Mouse (Mus musculus) adrenal gland, postnatal 36 days (tissue): ENCODE measurements around the gene Zfp143. TPM values are rescaled to one million over a fixed set of nuclear protein-coding genes. Genes with fewer than 3 reads are reported as not detected.
A peak's percentile ranks its signal among the peaks of the same experiment; 100 is the strongest.
"Not testable (repeated sequence)": the region's sequence is repeated elsewhere in the genome, so short reads cannot be mapped to it uniquely, and the experiment has no call there.

Source experiments
- DNase-seq, 2 experiments: peaks; one replicate each; pipeline ENCODE4 v3.0.0; 2021; ENCODE audit warnings: mixed read lengths in 1 of 2
- total RNA-seq, 2 experiments: library from RNA; stranded (reverse); gene quantifications; 2 replicates each; pipeline ENCODE4 v1.2.3; 2021

Zfp143 gene
- total RNA-seq, 2 experiments from 2014 or later = 11.1 to 13.1 TPM

DNA sequence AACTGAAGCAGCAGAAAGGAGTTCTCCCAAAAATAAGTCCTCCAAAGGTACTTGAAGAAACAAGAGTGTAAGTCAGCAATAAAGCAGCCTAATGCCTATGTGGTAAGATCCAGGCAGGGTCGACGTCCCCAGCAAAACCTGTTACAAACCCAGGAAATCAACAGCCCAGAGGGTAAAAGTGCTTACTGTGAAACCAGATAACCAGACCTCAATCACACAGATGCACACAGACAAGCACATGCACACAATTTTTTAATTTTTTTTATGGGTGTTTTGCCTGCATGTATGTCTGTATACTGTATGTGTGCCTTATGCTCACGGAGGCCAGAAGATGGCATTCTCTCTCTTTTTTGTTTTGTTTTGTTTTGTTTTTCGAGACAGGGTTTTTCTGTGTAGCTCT, 35.3 kb downstream of the Zfp143 start:
- DNase-seq = no peak

DNA sequence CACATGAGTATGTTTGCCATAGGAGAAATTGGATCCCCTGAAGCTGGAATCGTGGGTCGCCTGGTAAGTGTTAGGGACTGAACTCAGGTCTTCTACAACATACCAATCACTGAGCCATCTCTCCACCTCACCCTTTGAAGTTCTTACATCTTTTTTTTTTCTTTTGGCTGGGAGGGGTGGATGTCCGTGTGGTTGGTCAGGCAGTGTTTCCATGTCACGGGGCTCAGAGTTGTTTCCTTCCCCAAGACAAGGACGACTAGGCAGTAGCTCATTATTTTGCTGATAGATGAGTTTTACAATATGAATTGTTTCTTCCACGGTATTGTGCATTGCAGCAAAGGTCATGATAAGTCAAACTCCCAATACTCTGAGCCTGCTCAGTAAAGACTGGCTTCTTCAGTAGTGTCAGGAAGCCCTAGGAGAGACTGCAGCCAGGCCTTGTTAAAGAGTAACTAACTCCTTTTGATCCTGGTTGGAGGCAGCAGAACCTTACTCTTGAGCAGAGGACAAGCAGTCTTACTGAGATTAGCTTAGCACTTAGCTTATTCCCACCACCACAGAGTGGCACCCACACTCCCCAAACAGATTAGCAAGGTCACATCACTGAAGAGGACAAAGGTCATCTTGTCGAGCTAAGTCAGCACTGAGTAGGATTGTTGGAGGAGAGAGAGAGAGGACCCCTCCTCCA, 36.2 kb downstream of the Zfp143 start:
- DNase-seq = no peak

DNA sequence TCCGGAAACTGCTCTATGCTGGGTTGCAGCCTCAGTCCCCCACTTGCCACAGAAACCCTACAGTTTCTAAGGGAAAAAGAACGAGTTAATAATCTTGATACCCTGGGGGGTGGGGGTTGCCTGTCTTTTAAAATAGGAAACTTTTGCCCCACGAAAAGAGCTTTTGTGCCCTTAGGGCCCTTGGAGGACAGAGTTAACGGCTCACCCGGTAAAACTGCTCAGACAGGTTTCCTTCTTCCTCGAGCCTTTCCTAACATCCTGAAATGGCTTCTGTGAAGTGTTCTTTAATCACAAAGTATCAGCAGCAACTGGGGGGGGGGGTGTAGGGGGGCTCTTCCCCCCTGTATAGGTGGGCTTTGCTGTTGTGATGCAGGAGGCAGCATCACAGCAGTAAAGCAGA, 39.8 kb downstream of the Zfp143 start:
- DNase-seq = no peak

DNA sequence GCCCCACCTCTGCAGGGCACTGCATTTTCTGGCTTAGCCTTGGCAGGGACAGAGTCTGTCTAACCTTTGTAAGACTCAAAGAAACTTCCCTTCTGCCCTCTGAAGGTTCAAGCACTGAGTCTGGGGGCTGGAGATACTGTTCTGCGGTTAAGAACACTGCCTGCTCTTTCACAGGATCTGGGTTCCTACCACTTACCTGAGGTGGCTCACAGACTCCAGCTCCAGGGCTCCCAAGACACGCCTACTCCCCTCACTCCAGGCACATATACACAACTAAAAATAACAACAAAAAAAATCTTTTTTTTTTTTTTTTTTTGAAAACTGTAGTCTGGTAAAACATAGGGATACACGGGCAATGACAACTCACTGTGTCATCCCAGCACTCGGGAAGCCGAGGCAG, 40.2 kb downstream of the Zfp143 start:
- no peak for DNase-seq

DNA sequence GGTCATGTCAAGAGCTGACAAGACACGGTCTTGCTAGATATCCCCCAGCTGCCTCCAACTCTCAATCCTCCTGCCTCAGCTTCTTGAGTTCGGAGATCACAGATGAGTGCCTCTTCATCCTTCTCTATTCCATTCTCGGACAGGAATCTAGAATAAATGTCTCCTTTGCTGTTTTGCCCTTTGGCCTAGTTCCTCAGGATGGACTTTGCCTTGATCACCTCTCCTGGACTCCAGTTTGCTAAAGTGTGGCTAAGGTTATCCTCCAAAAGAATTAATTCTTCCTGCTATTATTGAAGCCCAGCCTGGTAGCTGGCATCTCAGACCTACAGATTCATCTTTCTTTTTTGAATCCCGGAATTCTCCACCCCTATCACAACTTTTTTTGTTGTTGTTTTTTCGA, 44.0 kb downstream of the Zfp143 start:
- DNase-seq = no peak

DNA sequence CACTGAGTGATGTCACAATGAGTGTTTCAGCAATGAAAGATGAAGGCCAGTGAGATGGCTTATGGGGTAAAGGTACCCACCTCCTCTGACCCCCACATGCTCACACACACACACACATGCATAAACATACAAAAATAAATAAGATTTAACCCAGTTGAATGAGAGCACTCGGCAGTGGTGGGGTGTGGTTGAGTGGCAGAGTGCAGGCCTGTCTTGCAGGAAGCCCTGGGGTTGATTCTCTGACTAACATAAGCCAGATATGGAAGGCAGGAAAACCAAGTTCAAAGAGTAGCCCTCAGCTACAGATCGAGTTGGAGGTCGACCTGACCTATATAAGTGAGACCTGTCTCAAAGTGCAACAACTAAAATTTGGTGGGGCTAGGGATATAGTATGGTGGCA, 45.6 kb downstream of the Zfp143 start:
- no peak for DNase-seq

DNA sequence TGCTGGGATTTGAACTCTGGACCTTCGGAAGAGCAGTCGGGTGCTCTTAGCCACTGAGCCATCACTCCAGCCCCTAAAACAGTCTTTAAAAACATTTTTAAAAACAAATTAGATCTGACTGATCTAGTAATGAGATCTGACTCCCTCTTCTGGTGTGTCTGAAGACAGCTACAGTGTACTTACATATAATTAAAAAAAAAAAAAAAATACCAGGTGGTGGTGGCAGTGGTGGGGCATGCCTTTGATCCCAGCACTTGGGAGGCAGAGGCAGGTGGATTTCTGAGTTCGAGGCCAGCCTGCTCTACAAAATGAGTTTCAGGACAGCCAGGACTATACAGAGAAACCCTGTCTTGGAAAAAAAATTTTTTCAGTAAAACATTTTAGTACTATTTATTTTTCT, 47.5 kb downstream of the Zfp143 start:
- DNase-seq = not testable (repeated sequence)

DNA sequence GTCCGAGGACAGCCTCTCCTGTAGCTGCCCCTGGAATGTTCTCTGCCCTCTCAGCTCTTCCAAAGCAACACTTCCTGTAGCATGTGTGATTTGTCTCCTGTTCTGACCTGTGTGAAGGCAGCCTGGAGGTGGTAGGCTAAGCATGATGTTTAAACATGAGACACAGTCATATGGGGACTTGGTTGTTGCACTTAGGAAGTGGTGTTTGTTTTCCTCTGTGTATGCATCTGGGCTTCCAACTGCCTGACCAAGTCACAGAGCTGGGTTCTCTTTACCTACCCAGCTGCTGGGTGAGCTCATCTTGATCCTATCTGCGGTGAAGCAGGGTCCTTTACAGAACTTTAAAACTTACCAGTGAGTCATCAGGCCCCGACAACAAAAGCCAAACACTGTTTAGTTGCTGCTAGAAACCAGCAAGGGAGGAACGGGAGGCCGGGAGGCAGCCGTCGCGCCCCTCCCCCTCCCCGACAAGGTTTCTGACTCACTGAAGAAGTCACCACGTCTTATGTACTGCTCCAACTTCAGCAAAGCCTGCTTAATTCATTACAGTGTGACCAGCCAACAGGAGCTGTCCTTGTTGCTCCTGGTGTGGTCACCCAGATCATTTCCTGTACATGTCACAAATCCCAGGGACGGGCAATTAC, 48.1 kb downstream of the Zfp143 start:
- DNase-seq = peak; percentile 91 to 94

DNA sequence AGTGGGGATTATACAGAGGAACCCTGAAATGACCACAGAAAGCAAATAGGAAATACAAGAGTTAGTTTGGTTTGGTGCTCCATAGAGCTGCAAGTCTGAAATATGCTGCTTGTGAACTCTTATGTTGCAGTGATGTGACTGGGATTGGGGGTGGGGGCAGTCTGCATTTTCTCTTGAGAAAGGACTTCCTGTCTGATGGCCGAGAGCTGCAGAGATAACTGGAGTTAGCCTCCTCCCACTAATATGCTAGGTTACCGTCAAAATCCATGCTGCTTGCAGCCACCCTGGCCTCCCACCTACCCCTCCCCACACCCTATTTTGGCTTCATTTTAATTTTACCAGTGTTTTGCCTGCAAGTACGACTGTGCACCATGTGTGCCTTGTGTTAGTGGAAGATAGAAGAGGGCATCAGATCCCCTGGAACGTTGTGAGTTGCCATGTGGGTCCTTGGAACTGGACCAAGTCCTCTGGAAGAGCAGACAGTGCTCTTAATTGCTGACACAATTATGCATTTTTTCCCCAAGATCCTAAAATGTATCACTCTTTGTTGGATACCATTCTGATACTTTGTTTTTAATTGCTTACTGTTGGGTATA, 49.1 kb downstream of the Zfp143 start:
- no peak for DNase-seq

DNA sequence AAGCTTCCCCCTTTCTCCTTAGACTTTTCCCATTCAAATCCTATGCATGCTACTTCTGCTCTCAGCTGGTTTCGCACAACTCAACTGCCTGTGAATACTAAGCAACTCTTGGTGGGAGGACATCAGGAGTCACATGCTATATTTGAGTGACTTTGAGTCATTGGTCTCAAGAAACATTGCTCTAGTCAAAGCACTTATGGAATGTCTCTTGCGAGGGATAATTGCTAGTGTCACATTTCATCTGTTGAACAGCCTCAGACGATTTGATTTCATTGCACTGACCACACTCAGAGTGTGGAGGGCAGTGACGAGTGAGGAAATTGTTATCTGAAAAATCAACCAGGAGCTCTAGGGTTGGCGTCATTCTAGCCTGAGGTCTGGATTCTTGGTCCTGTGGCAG, 53.7 kb downstream of the Zfp143 start:
- no peak for DNase-seq

DNA sequence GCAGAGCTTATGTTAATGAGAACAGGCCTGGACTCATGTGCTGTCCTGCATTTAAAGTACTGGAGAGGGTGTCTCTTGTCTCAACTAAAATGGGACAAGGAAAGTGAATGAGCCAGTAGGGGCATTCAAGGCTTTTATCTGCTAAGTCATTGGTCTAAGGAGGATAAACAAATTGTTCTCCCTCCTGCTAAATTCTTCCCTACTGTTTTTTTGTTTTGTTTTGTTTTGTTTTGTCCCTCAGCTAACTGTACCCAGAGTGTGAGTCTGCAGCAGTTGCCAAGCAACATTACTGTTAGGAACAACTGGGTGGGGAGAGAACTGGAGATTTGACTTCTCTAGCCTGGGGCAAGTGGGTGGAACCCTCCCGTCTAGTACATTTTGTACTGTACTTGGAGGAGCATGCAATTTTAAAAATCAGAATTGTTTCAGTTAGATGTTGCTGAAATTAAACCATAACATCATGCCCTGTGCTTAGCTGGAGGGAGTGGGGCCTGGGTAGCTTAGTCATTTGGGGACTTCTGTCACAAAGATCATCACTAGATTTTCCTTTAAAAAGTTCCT, 55.8 kb downstream of the Zfp143 start:
- DNase-seq = no peak

DNA sequence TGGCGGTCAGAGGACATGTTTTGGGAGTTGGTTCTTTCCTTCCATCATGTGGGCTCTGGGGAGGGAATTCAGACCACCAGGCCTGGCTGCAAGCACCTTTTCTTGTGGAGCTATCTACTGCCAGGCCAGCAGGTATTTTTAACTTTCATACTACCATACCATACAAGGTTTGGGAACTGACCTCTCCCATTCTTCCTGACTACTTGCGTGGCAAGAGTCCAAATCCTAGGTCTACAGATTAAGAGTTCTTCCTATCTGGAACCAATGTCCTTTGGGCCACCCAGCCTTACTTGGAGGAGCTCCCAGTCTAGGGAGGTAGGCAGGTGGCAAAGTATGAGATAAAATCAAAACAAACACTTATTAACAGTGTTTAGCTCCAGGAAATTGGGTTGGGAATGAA, 57.4 kb downstream of the Zfp143 start:
- no peak for DNase-seq

DNA sequence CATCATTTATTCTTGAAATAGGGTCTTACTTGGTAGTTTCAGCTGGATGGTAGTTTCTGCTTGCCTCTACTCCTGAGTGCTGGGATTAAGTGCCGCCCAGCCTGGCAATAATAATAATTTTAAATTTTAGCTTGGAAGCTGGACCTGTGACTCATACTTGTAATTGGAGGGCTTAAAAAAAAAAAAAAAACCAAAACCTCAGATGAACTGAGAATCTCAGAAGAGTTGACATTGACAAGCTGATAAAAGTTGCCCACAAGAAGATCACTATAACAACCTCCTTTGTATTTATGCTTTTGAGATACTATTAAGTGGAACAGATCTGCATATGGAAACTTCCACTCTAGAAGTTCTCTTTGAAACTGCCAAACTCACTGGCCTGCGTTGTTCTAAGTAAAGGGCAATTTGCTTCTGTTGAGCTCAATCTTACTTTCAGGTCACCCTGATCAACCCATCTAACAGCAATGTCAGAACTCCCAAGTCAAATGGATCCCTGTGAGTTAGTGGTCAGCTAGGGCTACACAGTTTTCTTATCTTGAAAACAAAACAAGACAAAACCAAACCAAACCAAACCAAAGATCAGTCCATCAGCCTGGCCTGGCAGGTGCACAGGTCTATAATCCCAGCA, 59.3 kb downstream of the Zfp143 start:
- no peak for DNase-seq

DNA sequence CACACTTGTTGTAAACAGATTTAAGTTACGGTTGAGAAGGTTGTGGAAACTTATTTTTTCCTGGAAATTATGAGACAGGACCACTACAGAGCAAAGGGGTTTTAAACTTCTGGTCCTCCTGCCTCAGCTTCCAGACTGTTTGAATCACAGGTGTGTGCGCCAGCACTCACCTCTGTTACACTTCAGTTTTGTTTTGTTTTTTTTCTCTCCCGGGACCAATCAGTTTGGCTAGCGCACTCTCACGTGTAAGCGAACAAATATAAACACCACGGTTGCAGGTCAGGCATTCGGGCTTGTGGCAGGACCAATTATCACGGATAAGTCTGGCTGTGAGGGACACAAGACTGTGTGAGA, 60.1 kb downstream of the Zfp143 start:
- DNase-seq = no peak

DNA sequence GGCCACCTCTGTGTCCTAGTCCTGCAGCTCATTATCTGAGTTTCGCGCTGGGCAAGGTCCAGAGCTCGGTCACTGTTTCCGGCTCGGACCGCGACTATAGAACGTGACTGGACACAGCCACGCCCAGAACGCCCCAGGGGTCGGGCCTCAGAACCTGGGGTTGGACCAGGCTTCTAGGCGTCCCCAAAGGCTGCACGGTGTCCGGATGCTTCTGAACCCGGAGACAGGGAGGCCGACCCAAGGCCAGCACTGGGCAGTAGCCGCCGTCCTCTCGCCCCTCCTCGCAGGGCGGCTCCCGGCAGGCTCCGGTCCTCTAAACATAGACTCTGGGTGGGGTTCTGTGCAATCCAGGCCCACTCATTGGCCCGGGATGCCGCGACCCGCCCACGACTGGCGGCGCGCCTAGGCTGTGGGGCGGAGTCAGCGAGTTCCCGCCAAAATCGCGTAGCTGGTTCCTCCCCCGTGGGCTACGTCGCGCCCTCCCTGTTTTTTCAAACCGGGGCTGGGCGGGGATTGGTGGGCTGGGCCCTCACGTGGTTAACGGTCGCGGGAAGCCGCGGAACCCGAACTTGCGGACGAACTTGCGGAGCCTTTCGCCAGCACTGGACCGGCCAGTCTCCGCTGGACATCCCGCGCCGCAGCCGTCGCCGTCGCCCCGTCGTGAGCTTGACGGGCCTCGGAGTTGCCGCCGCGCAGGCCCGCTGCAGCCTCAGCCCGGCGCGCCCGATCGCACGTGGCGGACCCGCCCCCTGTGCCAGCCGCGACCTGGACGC, 60.7 kb downstream of the Zfp143 start, which contains the start of gene Wee1:
TSS of gene Wee1 (plus strand) at position 531 of the 773 bp plus-strand sequence.
- DNase-seq = peak; percentile 99

DNA sequence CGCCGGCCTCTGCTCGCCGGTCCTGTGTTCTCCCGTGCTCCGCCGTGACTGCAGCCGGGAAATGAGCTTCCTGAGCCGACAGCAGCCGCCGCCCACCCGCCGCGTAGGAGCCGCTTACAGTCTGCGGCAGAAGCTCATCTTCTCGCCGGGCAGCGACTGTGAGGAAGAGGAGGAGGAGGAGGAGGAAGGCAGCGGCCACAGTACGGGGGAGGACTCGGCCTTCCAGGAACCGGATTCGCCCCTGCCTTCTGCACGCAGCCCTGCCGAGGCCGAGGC, 61.2 kb downstream of the Zfp143 start:
- no peak for DNase-seq

DNA sequence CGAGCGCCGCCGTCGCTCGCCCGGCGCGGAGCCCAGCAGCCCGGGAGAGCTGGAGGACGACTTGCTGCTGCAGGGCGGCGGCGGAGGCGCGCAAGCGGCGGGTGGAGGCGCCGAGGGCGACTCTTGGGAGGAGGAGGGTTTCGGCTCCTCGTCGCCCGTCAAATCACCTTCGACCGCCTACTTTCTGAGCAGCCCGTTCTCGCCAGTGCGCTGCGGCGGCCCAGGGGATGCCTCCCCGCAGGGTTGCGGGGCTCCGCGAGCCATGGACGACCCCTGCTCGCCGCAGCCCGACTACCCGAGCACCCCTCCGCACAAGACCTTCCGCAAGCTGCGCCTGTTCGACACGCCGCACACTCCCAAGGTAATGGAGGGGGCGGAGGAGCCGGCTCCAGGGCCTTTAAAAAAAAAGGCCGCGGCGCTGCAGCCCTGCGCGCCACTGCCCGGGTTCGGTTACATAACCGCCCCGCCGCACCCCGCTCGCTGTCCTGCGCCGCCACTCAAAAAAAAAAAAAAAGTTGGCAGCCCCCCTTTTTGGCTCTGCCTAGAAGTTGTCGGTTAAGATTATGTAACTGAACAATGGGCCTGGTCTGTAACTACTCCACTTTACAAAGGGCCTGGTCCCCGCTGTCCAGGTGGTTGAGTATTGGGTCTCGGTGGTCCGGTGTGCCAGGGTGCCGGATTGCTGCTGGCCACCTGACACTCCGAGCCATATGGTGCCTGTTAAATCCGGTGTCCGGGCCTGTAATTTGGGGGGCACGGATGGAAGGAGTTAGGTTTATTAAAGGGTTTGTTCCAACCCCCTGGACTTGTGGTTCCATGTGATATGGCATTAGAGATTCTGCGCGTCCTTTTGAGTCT, 61.8 kb downstream of the Zfp143 start:
- DNase-seq = peak; percentile 80 to 86

DNA sequence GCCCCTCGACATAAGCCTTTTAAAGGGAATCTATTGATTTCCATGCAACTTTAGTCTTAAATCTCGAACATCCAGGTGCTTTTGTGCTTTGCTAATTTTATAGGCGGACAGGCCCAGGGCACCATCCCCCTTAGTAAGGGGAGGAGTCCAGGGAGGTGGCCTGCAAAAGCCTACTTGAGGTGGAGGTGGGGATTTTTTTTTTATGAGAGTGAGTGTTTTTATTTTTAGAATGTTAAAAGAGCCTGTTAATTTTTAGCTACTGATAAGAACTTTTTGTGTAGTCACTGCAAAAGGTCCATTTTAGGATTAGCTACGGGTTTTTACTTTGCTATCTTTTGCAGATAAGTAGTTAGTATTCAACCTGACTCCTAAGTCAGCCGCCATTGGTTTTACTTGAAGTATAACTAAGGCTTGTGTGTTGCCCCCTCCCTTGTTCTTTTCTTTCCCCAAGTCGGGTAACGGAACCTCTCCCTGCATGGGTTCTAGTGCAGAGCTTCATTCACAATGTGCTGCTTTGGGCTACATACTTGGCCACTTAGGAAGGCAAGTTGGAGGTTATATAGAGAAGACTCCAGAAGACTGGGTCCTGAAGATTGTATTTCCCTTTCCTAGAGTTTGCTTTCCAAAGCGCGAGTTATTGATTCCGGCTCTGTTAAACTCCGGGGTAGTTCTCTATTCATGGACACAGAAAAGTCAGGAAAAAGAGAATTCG, 63.0 kb downstream of the Zfp143 start:
- DNase-seq = peak in 1 of 2 experiments; percentile 41

DNA sequence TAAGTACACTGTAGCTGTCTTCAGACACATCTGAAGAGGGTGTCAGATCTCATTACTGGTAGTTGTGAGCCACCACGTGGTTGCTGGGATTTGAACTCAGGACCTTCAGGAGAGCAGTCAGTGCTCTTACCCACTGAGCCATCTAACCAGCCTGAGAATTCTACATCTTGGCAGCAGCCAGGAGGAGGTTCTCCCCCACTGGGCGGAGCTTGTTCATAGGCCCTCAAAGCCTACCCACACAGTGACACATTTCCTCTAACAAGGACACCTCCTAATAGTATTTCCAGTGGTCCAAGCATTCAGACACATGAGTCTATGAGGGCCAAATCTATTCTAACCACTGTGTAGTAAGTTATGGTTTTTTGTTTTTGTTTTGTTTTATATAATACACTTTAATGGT, 67.5 kb downstream of the Zfp143 start:
- no peak for DNase-seq

DNA sequence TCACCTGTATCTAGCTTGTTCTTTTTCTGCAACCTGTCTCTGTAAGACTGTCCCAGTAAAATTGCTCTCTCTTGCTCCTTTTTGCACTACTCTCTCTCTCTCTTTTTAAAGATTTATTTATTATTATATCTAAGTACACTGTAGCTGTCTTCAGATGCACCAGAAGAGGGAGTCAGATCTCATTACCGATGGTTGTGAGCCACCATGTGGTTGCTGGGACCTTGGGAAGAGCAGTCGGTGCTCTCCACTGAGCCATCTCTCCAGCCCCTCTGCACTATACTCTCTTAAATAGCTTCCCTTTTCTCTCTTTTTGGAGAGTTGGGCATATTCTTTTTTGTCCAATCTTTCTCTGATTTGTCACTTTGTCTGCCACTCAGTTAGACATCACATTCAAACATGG, 71.3 kb downstream of the Zfp143 start:
- not testable (repeated sequence) for DNase-seq

DNA sequence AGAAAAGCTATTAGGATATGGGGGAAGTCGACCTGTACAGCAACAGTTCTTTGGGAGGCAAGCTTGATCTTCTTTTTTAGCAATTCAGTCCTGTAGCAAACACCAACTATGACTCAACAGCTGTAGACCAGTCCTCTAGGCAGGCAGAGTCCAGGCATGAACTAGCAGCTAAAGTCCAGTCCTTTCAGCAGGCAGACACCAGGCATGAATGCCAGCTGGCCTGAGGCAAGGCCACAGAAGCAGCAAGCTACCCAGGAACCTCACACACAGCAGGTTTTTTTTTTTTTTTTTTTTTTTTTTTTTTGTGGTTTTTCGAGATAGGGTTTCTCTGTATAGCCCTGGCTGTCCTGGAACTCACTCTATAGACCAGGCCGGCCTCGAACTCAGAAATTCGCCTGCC, 73.0 kb downstream of the Zfp143 start:
- peak; percentile 32 to 59 for DNase-seq
